Mouse (Mus musculus) embryonic facial prominence, embryonic 15.5 days (tissue): ENCODE measurements around the gene 4930404N11Rik. TPM values are rescaled to one million over a fixed set of nuclear protein-coding genes. Genes with fewer than 3 reads are reported as not detected.

Source experiments
- ATAC-seq: fragments of 200-750 bp; cut with Nextera tagmentation; 2 replicates; pipeline ENCODE4 v1.8.0; 2017; ENCODE audit warnings: low read depth, moderate TSS enrichment; ENCODE audit not compliant: insufficient number of reproducible peaks, low FRiP score, low TSS enrichment
- H3K27ac ChIP-seq: fragments of 300-500 bp; sonication (generic); replicated peaks from 2 replicates; pipeline ENCODE4 v1.5.1; 2015; ENCODE audit warnings: mild to moderate bottlenecking, inconsistent platforms
- H3K27me3 ChIP-seq: fragments of 300-500 bp; sonication (generic); 2 replicates; pipeline ENCODE4 v1.6.1; 2015; ENCODE audit warnings: inconsistent platforms
- H3K36me3 ChIP-seq: fragments of 300-500 bp; sonication (generic); 2 replicates; pipeline ENCODE4 v1.6.1; 2015; ENCODE audit warnings: mild to moderate bottlenecking, inconsistent platforms
- H3K4me1 ChIP-seq: fragments of 300-500 bp; sonication (generic); 2 replicates; pipeline ENCODE4 v1.6.1; 2015; ENCODE audit warnings: inconsistent platforms
- H3K4me2 ChIP-seq: fragments of 300-500 bp; sonication (generic); replicated peaks from 2 replicates; pipeline ENCODE4 v1.6.1; 2015; ENCODE audit warnings: mild to moderate bottlenecking, inconsistent platforms
- H3K4me3 ChIP-seq: fragments of 300-500 bp; sonication (generic); replicated peaks from 2 replicates; pipeline ENCODE4 v1.5.1; 2015; ENCODE audit warnings: mild to moderate bottlenecking, inconsistent platforms
- H3K9ac ChIP-seq: fragments of 300-500 bp; sonication (generic); 2 replicates; pipeline ENCODE4 v1.6.1; 2015; ENCODE audit warnings: inconsistent platforms
- H3K9me3 ChIP-seq: fragments of 300-500 bp; sonication (generic); replicated peaks from 2 replicates; pipeline ENCODE4 v1.6.1; 2016; ENCODE audit warnings: inconsistent platforms
- WGBS: fragments of 180-500 bp; shearing (Covaris S2); methylation state at CpG from one replicate; pipeline ENCODE4 v1.1.7; 2015; 5-methylcytosine and 5-hydroxymethylcytosine counted together
- polyA plus RNA-seq: library from polyadenylated mRNA; unstranded; fragments of >200 nt; fragmentation: Nextera tagmentation; extraction: Ambion mirVana; gene quantifications from 2 replicates; pipeline ENCODE4 v1.2.1, GENCODE M21; 2015

Gene 4930404N11Rik
- polyA plus RNA-seq, 1 experiment from 2014 or later, result 0.73 TPM

GRCm38 (mm10) chr10:81389801-81390677 is 24.4 kb upstream of the 4930404N11Rik start:
- WGBS, result 58% methylated on average over 23 of the region's 23 CpGs
- Histone ChIP-seq H3K9me3 (no peaks in the 10 kb centered on the region), H3K36me3 (peaks cover 38% of the 10 kb centered on the region), H3K9ac (no peak overlapping the region), H3K27me3 (no peaks in the 10 kb centered on the region), H3K4me2 (no peak overlapping the region), H3K4me1 (peaks cover 43% of the 10 kb centered on the region), H3K4me3 (no peak overlapping the region), H3K27ac (no peak overlapping the region)
- ATAC-seq, result 0 out of 2 replicates have a peak, but pooled peaks have one; percentile 45

- Histone ChIP-seq H3K9ac (no peak overlapping the region), H3K27me3 (no peaks in the 10 kb centered on the region), H3K9me3 (no peaks in the 10 kb centered on the region), H3K4me2 (no peak overlapping the region), H3K27ac (no peak overlapping the region), H3K4me1 (peaks cover 48% of the 10 kb centered on the region), H3K4me3 (no peak overlapping the region), H3K36me3 (peaks cover 38% of the 10 kb centered on the region)
- no peak for ATAC-seq
- WGBS, result 58% methylated on average over 3 of the region's 3 CpGs
Measured at GRCm38 (mm10) chr10:81389373-81389772, 23.8 kb upstream of the 4930404N11Rik start.

GRCm38 (mm10) chr10:81388505-81389055 is 23.0 kb upstream of the 4930404N11Rik start, which contains the start of gene Gm48552:
Gene Gm48552, plus strand, starts transcription at chr10:81389005.
- Histone ChIP-seq H3K36me3 (peaks cover 38% of the 10 kb centered on the region), H3K4me1 (peaks cover 41% of the 10 kb centered on the region), H3K27me3 (no peaks in the 10 kb centered on the region), H3K27ac (no peak within 1 kb of the TSS), H3K4me3 (no peak within 1 kb of the TSS), H3K9ac (no peak within 1 kb of the TSS), H3K4me2 (no peak within 1 kb of the TSS), H3K9me3 (no peaks in the 10 kb centered on the region)
- ATAC-seq, result no peak
- WGBS, result 83% methylated on average over 5 of the region's 5 CpGs

- H3K4me2 ChIP-seq, result no peak overlapping the region
- 92% methylated on average over 20 of the region's 20 CpGs for whole genome bisulfite sequencing
- H3K36me3 ChIP-seq, result peaks cover 38% of the 10 kb centered on the region
- ATAC-seq, result no peak
- no peak overlapping the region for H3K27ac ChIP-seq
- no peak overlapping the region for H3K4me3 ChIP-seq
- no peaks in the 10 kb centered on the region for H3K9me3 ChIP-seq
- H3K4me1 ChIP-seq, result peaks cover 32% of the 10 kb centered on the region
- H3K27me3 ChIP-seq, result no peaks in the 10 kb centered on the region
- H3K9ac ChIP-seq, result no peak overlapping the region
Measured at GRCm38 (mm10) chr10:81387716-81388115, 22.1 kb upstream of the 4930404N11Rik start.

GRCm38 (mm10) chr10:81385603-81386306 is 20.1 kb upstream of the 4930404N11Rik start:
- ATAC-seq, result no peak
- H3K9ac ChIP-seq, result no peak overlapping the region

GRCm38 (mm10) chr10:81384605-81384982 is 19.0 kb upstream of the 4930404N11Rik start:
- H3K9ac ChIP-seq, result peak overlapping the region; percentile 70
- no peaks in the 10 kb centered on the region for H3K27me3 ChIP-seq
- H3K4me2 ChIP-seq, result peak overlapping the region; percentile 95
- H3K4me1 ChIP-seq, result peaks cover 27% of the 10 kb centered on the region
- H3K9me3 ChIP-seq, result no peaks in the 10 kb centered on the region
- no peak for ATAC-seq
- H3K27ac ChIP-seq, result peak overlapping the region; percentile 89
- peak overlapping the region; percentile 91 for H3K4me3 ChIP-seq
- H3K36me3 ChIP-seq, result peaks cover 38% of the 10 kb centered on the region
- WGBS, result under 1% methylated on average over 19 of the region's 19 CpGs

More at GRCm38 (mm10) chr10:81385603-81386306, 20.1 kb upstream of the 4930404N11Rik start:
- Histone ChIP-seq H3K9me3 (no peaks in the 10 kb centered on the region), H3K4me1 (peaks cover 33% of the 10 kb centered on the region), H3K27me3 (no peaks in the 10 kb centered on the region), H3K36me3 (peaks cover 38% of the 10 kb centered on the region), H3K27ac (no peak overlapping the region), H3K4me3 (peak overlapping the region; percentile 91), H3K4me2 (peak overlapping the region; percentile 95)
- 84% methylated on average over 22 of the region's 22 CpGs for WGBS

- Histone ChIP-seq H3K9ac (peak within 1 kb of the TSS; percentile 70), H3K27ac (peak within 1 kb of the TSS; percentile 89), H3K36me3 (peaks cover 32% of the 10 kb centered on the region), H3K27me3 (no peaks in the 10 kb centered on the region), H3K4me1 (peaks cover 25% of the 10 kb centered on the region), H3K4me3 (peak within 1 kb of the TSS; percentile 91), H3K4me2 (peak within 1 kb of the TSS; percentile 95), H3K9me3 (no peaks in the 10 kb centered on the region)
- WGBS, result 8% methylated on average over 54 of the region's 54 CpGs
- ATAC-seq, result peak; percentile 95
Measured at GRCm38 (mm10) chr10:81383802-81384604, 18.4 kb upstream of the 4930404N11Rik start, which contains the start of the genes Dohh and Gm48551. Gene Dohh, plus strand, starts transcription at chr10:81384428. Gene Gm48551, plus strand, starts transcription at chr10:81384466.

GRCm38 (mm10) chr10:81382039-81382438 is 16.4 kb upstream of the 4930404N11Rik start:
- no peak overlapping the region for H3K9ac ChIP-seq
- H3K4me1 ChIP-seq, result peaks cover 34% of the 10 kb centered on the region
- ATAC-seq, result no peak
- H3K27ac ChIP-seq, result no peak overlapping the region
- no peaks in the 10 kb centered on the region for H3K27me3 ChIP-seq
- peaks cover 12% of the 10 kb centered on the region for H3K36me3 ChIP-seq
- no peak overlapping the region for H3K4me2 ChIP-seq
- no peaks in the 10 kb centered on the region for H3K9me3 ChIP-seq
- no peak overlapping the region for H3K4me3 ChIP-seq
- 73% methylated on average over 5 of the region's 5 CpGs for WGBS

- peaks cover 10% of the 10 kb centered on the region; the same call in 1 of the 2 replicates for H3K36me3 ChIP-seq
- H3K4me3 ChIP-seq, result no peak overlapping the region
- H3K4me1 ChIP-seq, result peaks cover 38% of the 10 kb centered on the region
- no peaks in the 10 kb centered on the region for H3K27me3 ChIP-seq
- H3K27ac ChIP-seq, result no peak overlapping the region
- no peak overlapping the region for H3K4me2 ChIP-seq
- H3K9me3 ChIP-seq, result no peaks in the 10 kb centered on the region
- H3K9ac ChIP-seq, result no peak overlapping the region
- ATAC-seq, result no peak
- WGBS, result 80% methylated on average over 6 of the region's 6 CpGs
Measured at GRCm38 (mm10) chr10:81379809-81380378, 14.3 kb upstream of the 4930404N11Rik start.

- WGBS, result 60% methylated on average over 3 of the region's 3 CpGs
- H3K27ac ChIP-seq, result peak overlapping the region; percentile 80
- no peaks in the 10 kb centered on the region for H3K9me3 ChIP-seq
- peak overlapping the region; percentile 39; the same call in 1 of the 2 replicates for H3K9ac ChIP-seq
- peak overlapping the region; percentile 74 for H3K4me3 ChIP-seq
- H3K4me2 ChIP-seq, result peak overlapping the region; percentile 77
- peaks cover 12% of the 10 kb centered on the region for H3K36me3 ChIP-seq
- ATAC-seq, result no peak
- peaks cover 34% of the 10 kb centered on the region for H3K4me1 ChIP-seq
- no peaks in the 10 kb centered on the region for H3K27me3 ChIP-seq
Measured at GRCm38 (mm10) chr10:81379183-81379553, 13.6 kb upstream of the 4930404N11Rik start.
